Mouse (Mus musculus) right cerebral cortex, adult 2 months (tissue): Measurements from ENCODE around the gene Cdca3.
"Not testable (repeated sequence)": the region's sequence is repeated elsewhere in the genome, so short reads cannot be mapped to it uniquely, and the experiment has no call there.

ENCODE experiments used
- DNase-seq, 2 experiments: peaks; one replicate each; pipeline ENCODE4 v3.0.0; 2021 to 2022; ENCODE audit warnings: low spot score in 2 of 2

Gene Cdca3

DNA sequence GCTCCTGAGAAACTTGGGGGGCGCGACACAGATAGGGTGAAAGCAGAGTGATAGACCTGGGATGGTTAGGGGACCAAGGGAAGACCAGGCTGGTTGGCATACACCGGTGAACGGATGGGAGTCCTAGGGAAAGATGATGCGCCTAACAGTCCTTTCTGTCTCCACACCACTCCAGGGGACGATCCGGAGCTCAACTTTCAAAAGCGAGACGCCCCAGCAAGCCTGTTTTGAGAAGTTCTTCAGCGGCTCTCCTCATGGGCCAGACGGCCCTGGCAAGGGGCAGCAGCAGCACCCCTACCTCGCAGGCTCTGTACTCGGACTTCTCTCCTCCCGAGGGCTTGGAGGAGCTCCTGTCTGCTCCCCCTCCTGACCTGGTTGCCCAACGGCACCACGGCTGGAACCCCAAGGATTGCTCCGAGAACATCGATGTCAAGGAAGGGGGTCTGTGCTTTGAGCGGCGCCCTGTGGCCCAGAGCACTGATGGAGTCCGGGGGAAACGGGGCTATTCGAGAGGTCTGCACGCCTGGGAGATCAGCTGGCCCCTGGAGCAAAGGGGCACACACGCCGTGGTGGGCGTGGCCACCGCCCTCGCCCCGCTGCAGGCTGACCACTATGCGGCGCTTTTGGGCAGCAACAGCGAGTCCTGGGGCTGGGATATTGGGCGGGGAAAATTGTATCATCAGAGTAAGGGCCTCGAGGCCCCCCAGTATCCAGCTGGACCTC is 20.1 kb upstream of the Cdca3 start:
- peak in 1 of 2 experiments; percentile 71 for DNase-seq

DNA sequence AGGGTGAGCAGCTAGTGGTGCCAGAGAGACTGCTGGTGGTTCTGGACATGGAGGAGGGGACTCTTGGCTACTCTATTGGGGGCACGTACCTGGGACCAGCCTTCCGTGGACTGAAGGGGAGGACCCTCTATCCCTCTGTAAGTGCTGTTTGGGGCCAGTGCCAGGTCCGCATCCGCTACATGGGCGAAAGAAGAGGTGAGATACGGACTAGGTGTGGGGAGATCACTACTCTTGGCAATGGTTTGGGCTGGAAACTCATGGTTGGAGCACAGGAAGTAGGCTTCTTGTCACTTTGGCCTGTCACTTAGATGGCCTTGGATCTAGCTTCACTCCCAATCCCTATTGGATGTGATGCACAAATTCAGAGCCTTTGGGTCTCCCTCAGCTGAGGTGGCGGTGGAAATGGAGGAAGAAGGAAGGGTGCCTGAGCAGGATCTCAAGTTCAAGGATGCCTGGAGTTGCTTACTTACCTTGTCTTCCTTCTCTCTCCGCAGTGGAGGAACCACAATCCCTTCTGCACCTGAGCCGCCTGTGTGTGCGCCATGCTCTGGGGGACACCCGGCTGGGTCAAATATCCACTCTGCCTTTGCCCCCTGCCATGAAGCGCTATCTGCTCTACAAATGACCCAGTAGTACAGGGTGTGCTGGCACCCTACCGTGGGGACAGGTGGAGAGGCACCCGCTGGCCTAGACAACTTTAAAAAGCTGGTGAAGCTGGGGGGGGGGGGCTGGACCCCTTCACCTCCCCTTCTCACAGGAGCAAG is 19.4 kb upstream of the Cdca3 start:
- DNase-seq: no peak

DNA sequence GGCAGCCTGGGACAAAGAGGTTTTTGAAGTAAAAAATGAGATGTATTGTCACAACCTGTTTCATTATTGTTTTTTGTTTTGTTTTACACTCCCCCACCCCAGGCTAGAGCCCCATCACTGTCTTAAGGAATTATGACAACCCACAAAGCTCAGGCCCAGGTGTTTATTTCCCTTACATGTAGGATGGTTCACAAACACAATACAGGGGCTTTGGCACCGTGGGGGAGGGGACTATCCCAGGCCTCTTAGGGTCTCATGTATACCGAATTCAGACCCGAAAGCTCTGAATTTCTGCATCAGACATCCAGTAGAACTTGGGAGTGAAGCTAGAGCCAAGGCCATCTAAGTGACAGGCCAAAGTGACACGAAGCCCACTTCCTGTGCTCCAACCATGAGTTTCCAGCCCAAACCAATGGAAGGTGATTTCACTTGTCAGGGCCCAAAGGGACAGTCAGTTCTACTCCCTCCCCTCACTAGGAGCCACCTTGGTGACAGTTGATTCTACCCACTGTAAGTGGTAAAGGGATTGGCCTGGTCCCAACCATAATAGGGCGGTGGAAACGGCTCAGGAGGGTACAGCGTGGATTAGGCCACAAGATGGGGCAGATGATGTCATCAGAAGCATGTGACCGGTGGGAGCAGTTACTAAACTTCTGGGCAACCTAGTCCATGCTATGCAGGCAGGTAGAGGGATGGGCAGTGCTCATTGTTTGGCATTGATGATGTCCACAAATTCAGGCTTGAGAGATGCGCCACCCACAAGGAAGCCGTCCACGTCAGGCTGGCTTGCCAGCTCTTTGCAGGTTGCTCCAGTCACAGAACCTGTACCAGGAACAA is 18.6 kb upstream of the Cdca3 start:
- not testable (repeated sequence) for DNase-seq

DNA sequence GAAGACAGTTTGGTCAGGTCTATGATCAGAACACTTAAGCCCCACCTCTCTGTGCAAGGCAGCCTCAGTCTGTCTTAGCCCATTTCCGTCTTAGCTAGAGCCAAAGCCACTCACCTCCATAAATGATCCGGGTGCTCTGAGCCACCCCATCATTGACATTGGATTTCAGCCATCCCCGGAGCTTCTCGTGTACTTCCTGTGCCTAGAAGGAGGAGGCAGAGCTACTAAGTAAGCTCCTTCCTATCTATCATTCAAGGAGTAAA is 18.0 kb upstream of the Cdca3 start:
- no peak for DNase-seq

DNA sequence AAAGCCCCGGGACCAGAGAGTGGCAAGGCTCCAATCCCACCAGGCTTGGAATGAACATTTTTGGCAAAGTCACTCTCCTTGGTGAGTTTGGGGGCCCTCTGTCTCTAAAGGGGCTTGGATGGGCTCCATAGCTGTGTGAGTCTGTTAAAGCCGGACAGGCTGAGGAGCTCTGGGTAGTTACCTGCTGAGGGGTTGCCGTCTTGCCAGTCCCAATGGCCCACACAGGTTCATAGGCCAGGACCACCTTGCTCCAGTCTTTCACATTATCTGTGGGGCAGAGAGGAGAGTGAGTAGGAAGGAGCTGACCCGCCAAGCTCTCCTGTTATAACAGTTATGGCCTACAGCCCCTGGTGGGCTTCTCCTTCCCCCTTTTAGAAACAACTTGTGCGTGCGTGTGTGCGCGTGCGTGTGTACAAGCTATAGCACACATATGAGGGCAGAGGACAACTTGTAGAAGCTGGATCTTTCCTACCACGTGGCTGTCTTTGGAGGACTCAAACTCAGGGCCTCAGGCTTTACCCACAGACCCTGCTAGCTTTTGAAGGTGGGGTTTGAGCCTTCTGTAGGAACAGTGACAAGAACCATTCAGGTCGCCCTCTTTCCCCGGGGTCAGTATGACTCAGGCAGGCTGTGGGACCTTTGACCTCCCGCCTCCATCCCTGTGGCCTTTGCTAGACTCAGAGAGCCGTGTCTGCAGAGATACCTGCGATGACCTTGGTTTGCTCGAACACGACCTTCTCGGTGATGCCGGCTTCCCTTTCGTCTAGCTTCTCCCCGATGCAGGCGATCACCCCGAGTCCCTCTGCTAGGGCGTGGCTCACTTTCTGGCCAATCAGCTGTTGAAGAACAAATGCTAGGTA is 17.4 kb upstream of the Cdca3 start:
- DNase-seq: no peak

DNA sequence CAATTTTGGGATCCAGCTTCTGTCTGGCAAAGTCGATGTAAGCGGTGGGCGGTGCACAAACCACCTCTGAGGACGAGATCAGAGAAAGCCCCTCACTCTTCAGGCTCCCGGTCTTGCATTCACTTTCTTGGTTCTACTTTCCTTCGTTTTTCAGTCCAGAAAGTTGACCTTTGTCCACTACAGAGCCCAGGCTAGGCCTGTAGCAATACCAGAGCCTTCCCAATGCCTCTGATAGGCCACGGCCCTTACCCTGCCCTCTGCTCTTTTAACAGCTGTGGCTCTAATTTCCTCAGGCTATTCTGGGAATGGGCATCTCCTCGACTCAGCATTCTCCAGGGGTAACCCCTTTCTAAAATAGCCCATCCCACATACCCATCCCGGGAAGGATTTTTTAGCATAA is 16.5 kb upstream of the Cdca3 start:
- peak in 1 of 2 experiments; percentile 24 for DNase-seq

DNA sequence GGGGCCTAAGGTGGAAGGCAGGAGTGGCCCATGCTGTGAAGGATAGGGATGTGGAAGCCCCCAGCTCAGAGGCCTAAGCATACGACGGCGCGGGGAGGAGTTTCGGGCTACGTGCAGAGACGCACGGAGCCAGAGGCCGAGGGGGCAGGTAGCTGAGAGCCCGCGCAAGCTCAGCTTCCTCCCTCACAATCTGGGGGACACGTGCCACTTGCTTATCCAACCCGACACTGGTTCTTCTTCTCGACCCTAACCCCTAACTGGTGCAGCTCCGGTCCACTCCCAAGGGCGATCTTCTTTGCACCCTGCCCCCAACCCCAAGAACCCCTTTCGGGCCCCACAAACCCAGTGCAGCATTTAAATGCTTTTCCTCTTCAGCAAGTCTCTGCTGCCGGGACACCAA is 15.9 kb upstream of the Cdca3 start:
- DNase-seq: peak; percentile 70

DNA sequence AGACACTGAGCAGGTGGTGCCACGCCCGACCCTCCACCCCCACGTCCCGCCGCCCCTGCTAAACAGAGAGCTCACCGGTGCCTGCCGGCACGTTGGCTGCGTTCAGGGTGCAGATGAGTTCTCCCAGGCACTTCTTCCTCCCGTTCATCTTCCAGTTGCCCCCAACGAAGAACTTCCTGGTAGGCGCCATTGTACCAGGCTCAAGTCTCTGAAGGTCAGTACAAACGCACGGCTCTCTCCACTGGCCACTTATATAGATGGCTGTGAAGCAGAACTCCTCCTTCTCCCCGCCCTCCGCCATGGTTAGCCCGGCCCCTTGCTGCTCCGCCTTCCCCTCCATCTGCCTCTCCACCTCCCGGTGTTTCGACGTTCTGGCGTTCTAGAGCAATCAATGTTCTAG is 15.4 kb upstream of the Cdca3 start, which contains the start of gene Tpi1:
Gene Tpi1 (minus strand): TSS at position 364 of the 400 bp plus-strand sequence.
- peak; percentile 86 to 89 for DNase-seq

DNA sequence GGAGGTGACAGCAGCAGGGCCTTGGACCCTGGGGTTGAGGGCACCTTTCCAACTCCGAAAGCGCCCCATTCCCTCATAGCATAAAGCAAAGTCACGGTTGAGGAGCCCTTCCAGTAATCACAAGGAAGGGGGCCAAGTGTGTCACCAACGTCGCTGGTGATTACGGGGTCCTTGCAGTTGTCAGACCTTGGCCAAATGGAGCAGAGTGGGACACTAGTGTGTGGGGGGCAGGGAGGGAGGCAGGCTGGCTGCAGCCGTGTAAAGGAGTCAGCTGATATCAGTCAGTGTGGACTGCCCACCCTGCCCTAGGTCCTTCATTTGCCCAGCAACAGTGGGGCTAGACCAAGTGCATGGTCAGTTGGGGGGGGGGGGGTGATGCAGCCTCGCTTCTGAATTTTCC is 14.9 kb upstream of the Cdca3 start:
- DNase-seq: no peak

DNA sequence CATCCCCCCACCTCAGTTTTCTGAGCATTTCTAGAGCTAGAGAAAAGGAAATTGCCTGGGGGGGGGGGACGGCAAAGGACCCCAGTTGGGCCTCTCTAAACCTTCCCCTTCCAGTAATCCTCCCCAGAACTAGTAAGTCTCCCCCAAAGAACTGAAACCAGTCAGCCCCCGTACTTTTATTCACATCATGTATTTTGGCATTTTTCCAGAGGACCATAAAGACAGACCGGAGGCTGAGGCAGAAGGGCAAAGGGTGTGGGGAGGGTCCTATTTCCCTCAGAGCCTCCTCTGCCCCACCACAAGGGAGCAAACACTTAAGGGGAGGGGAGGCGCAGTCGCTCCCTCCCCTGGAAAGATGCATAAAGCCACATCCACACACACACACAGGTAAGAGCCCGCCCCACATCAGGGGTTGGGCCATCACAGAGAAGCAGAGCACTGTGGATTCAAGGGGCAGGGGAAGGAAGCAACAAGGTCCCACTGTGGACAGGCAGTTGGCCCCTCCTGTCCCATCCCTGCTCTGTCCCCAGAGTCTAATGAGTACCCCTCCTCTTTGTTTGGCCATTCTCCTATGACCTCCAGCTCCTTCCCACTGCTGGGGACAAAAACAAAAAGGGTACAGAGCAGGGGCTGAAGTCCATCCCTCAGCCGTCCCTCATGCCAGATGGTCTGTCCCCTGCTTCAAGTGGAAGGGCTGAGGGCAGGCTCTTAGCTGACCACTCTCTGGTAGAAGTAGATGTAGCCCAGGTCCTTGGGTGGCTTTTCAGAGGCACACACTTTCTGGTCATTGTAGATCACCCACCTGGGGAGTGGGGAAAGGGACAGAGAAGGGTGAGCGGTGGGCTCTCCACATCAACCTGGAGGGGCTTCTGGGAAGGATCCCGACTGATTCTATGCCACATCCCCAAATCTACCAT is 14.2 kb upstream of the Cdca3 start:
- no peak for DNase-seq

DNA sequence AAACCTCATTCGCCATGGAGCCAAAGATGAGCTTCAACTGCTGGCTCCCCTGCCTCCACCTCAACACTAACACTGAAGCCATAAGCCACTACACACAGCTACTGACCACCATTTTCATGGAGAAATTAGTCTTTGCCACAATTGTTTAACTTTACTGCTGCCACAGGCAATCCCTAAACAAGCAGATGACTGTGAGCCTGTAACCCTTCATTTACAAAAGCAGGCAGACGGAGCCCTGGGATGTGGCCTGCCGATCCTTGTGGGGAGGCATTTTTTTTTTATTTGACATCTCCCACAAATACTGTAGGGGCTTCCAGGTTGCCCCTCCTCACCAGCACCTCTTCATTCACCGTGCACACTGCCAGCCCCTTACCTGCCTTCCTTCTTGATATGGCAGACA is 12.7 kb upstream of the Cdca3 start:
- no peak for DNase-seq

DNA sequence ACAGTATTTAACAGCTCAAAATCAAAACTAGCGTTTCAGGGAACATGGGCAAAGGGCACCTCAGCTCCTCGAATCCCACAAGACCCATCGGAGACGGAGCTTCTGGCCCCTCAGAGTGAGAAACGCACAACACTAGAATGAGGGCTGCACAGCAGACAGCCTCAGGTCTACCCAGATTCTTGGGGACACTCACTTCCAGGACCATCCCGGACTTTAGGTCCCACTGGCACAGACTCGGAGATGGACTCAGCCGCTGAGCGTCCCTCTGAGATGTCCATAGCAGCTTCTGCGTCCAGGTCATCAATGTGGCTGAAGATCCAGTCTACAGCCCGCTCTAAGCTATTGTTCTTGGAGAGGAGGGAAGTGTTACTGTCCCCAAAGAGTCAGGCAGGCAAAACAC is 12.2 kb upstream of the Cdca3 start:
- no peak for DNase-seq

DNA sequence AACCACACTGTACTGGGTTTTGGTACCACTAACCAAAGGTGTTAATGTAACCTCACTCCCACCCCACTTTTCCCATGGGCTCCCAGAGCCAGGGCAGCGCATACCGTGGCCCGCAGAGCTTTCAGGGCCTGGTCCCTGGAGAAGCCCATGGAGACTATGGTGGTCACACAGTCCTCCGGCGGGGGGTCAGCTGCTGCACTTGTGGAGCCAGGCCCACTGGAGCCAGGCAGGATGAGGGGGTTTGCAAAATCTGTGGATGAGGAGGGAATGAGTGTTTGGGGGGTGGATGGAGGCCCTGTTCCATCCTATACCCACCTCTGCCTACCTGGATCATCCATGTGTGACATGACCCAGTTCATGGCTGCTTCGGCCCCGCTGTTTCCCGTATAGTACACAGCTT is 11.8 kb upstream of the Cdca3 start:
- no peak for DNase-seq

DNA sequence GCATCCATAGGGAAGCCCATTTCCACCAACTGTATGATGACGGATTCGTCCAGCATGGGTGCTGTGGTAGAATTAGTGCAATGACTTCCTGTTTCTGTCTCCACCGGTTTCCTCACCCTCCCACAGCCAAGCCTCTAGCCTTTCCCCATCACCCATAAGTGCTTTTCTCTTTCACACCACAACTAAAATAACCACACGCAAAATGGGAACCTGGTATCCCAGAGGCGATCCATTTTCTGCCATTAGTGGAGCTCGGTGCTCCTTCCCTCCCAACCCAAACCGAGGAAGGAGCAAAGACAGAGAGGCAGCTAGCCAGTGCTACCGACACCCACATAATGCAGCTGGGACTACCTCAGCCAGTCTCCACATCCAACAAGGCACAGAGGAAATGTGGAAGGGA is 11.4 kb upstream of the Cdca3 start:
- peak in 1 of 2 experiments; percentile 39 for DNase-seq

DNA sequence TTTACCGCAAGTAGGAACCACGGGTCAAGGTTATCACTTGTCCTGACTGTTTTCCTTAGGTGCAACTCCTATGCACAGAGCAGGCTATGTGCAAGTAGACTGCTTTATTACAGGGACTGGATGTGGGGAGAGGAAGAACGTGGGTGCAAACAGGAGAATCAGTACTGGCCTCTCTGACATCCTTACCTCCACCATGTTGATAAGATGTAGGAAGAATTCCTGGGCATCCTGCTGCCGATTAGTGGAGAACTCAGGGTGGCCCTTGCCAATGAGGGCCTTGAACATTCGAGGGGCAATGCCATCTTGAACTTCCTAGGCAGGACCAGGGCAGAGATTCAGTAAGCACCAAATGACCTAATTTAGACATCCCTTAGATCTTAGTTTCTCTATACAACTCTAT is 8.5 kb upstream of the Cdca3 start:
- DNase-seq: no peak

DNA sequence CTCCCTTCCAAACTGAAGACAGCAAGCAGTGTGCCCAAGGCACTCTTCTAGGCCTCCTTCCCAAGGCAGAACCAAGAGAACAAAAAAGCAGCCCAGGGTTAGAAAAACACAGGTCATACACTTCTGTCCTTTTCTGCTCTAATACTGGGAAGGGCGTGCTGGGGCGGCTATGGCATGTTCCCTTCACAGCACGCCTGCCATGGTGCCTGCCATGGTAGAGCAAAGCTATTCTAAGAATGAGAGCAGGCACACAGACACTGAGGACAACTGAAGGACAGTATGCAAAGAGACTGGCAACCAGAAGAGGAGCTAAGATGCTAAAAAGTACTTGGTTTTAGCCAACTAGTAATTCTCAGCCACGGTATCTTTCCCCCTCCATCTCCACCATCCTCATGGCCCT is 7.3 kb upstream of the Cdca3 start:
- DNase-seq: no peak

DNA sequence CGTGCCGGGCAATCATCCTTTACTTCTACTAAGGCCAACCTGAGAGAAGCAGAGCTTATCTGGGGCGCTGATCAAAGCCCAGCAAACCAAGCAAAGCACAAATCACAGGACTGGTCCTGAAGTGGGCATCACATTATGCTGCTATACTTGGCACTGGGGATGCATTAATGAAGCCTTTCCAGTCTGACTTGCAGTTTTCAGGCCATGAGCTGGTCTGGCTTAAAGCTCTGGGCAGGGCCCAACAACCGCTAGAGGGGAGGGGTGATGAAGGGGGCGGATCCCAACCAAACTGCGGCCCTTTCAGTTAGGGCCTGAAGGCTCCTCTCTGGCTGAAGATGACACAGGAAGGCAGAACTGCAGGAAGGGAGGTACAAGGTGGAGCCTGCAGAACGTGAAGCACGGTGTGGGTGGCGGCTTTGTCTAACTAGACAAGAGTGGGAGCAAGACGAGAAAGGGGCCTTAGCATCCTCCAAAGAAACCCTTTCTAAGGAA is 1.2 kb upstream of the Cdca3 start:
- peak; percentile 44 to 47 for DNase-seq

DNA sequence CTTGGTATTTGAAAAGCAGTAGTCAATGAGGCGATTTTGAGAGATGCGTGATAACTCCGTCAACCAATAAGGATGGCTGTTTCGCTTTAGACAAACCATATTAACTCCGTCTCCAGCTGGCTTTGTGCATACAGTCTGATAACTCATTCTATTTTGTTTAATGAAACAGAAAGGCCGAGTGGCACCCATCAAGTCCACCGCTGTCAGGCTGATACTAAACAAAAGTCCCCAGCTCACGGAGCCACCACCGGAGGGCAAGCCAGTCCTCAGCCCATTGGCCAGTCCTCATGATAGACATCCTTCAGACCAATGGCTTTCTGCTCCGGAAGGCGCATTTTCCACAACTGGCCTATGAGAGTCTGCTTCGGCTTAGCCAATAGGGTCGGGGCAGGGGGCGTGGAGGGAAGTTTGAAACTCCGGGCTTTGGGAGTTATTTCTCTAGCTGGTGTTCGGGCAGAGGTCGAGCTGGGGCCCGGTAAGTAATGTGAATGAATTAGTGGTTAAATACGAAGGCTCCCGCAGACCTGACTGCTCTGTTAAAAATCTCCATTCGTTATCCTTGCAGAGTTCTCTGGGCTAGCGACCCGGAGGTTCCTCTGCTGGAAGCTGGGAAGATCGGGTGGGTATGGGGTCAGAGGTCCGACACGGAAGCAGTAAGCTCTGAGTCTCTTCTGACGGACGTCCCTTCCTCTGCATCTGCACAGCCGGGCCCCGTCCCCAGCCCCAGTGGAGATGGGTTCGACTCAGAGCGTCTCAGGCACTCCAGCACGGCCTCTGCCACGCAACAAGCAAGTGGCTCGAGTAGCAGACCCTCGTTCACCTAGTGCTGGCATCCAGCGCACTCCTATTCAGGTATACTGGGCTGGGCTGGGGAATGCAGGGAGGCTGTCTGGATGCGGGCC is 703 bp downstream of the Cdca3 start:
- DNase-seq: peak; percentile 94 to 95

DNA sequence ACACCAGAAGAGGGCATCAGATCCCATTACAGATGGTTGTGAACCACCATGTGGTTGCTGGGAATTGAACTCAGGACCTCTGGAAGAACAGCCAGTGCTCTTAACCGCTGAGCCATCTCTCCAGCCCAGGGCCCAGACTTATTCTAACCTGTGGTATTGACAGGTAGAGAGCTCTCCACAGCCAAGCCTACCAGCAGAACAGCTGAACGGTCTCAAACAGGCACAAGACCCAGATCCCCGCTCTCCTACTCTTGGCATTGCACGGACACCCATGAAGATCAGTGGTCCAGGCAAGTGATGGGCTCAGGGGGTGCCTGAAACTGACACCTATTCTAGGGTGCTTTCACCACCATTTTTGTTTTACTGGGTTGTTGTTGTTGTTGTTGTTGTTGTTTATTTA is 1.9 kb downstream of the Cdca3 start:
- DNase-seq: not testable (repeated sequence)
